Mouse (Mus musculus) urinary bladder, postnatal 25 days (tissue): Measurements from ENCODE around the gene Plpp3.

ENCODE experiments used
- DNase-seq: peaks from one replicate; pipeline ENCODE4 v3.0.0; 2022; ENCODE audit warnings: low spot score

Gene Plpp3

DNA sequence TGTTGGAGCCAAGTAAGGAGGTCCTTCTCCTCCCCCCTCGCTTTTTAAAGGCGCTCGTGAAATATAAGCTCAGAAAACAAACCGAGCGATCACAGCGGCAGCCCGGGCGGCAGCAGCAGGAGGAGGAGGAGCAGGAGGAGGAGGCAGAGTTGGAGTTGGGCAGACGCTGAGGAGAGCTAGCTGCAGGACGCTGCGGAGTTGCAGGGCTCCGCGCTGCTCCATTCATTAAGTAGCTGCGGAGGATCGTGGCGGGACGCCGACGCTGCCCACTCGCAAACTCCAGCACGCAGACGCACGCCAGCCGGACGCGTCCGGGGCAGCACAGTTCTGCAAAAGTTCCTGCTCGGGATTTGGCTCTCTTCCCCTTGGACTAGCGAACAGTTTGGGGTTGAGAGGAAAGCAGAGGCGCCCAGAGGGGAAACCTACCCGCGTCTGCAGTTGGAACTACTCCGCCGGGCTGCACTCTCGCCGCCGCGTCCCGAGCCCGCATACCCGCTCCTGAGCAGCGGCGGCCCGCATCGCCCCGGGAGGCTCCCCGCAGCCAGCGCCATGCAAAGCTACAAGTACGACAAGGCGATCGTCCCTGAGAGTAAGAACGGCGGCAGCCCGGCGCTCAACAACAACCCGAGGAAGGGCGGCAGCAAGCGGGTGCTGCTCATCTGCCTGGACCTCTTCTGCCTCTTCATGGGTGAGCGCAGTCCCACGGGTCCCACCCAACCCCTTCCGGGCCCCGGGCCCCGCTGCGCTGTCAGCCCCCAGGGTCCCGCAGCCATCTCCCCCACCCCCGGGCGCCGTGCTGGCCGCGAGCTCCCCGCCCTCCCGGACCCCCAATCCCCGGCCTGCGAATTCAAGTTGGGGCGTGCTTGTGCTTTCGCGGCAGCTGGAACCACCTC, at the start of gene Plpp3:
Gene Plpp3, plus strand, starts transcription at position 72 of the 893 bp plus-strand sequence.
- peak; percentile 71 for DNase-seq

DNA sequence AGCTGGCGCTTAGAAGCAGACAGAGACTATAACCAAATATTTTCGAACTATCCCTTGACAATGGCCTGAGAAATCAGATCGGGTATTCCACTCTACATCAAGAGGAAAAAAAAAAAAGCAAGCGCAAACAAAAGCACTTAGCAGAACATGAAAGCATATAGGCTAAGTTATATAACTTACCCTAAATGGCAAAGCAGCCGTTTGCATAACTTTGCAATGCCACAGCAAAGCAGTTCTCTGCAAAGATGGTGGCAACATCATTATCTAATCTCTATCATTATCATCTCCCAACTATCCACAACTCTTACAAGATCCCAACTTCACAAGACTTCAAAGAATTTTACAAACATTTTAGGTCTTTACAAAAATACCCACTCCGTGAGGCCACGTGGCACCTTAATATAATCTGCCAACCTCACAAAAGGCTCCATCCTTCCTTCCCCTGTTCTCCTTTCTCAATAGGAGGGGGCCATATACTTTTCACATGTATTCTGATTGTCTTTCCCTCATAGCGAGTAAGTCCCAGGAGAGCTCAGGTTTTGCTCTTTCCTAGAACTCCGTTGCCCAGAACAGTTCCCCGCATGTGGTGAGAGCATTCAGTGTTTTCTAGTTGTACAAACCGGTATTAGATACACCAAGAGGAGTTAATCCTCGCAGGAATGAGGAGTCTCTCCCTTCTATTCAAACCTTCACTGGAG, 49.1 kb upstream of the Plpp3 start:
- DNase-seq, result no peak

DNA sequence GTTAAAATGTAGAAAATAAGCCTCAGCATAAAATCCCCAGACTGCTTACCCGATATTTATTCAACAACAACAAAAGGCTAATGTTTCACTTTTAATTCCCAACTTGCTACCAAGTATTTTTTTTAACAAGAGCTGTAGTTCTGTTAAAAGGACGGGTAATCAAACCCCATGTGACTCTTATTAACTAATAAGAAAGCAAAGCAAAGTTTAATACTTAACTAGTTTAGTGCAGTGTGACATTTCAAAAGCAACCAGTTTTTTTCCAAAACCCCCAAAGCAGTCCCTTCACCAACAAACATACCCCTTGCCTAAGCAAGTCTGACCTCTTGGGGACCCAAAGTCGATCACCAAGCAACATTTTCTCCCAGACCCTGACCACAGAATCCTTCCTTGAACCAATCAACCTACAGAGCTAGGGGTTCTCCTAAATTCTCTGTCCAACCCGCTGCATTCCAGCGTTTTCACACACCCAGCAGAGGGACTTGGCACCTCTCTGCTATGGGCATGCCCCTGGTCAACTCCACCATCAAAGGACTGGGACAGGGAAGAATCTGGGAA, 48.4 kb upstream of the Plpp3 start:
- no peak for DNase-seq

DNA sequence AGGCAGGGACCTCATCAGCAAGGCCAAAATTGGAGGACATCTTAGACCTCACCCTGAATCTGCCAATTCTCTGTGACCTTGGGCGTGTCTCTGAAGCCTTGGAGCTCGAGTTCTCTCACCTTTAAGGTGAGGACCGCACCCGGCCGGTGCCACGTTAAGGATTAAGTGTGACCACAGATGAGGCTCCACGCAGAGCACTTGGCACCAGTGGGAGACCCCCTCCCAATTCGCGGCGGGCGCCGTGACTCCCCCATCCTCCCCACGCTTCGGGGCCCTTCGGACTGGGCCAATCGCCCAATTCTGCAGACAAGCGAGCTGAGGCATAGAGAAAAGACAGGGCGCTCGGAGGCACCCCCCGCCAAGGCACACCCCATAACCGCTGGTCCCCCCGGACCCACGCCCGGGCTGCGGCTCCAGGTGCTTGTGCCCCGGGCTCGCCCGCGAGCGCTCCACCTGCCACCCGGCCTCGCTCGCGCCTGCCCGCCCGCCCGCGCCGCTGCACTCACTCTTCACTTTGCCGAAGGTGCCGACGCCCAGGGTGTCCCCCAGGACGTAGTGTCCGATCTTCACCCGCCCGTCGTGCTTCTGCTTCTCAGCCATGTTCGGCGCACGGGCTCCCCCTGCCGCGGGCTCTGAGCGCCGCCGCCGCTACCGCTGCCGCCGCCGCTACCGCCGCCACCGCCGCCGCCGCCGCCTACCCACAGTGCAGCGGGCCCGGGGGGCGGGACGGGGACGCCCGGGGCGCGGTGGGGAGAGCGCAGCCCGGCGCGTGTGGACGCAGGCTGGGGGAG, 47.8 kb upstream of the Plpp3 start, which contains the start of gene Prkaa2:
Gene Prkaa2, minus strand, starts transcription at position 692 of the 791 bp plus-strand sequence.
- DNase-seq, result peak; percentile 76

DNA sequence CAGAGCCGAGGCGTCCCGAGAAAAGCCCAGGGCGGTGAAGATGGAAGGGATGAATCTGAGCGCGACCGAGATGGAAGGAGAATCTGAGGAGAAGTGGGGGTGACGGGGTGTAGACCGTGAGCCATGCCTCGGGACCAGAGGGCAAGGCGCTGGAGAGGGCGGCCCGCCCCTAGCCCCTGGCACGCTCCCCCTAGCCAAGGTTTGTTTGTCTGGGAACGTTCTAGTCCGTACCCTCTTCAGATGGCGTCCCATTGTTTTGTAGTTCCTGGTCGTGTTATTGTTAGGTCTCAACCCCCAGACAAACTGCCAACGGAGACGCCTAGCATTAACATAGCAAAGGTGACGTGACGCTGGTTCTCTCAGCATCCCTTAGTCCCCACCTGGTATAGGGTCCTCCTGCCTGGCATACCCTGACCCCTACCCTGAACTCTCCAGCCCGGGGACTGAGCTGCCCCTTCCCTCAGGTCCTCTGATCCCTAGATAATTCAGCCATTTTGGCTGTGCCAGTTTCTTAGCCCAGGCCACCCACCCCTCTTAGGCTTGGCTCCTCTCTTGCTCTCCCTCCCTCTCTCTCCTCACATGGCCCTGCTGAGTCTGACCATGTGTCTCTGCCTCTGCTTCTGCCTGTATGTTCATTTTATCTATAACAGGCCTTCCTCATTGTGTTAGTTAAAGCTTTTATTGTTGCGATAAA, 47.0 kb upstream of the Plpp3 start:
- DNase-seq, result peak; percentile 13

DNA sequence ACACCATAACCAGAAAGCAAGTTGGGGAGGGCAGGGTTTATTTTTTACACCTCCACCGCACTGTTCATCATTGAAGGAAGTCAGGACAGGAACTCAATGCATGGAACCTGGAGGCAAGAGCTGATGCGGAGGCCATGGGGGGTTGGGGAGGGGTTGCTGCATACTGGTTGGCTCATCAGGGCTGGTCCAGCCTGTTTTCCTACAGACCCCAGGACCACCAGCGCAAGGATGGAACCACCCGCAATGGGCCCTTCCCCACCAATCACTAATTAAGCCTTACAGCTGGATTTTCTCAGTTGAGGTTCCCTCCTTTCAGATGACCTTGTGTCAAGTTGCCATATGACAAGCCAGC, 46.5 kb upstream of the Plpp3 start:
- DNase-seq, result no peak

DNA sequence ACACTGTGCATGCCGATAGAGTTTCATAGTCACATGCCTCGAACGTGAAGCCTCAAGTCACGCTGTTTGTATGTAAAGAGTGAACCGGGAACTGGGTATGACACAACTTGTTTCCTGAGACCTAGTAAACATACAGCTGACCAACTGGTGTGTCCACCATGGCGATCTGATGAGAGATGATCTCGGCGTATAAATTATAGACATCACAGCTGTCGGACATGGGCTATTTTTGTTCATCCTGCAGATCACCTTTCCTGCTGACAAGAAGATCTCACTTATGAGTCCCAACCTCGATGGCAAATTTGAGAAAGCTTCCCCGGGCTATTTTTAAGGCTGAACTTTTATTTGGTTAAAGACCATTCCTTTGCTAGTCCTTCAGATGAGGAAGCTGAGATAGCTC, 45.4 kb upstream of the Plpp3 start:
- DNase-seq, result no peak

DNA sequence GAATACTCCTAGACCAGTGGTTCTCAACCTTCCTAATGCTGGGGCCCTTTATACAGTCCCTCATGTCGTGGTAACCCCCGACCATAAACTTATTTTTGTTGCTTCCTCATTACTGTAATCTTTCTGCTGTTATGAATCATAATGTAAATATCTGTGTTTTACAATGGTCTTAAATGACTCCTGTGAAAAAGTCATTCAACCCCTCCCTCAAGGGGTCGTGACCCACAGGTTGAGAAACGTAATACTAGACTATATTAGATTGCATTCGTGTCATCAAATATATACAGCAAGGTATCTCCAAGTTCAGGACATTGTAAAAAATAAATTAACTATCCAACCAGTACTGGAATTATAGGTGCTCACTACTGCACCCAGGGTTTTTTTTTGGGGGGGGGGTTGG, 44.1 kb upstream of the Plpp3 start:
- no peak for DNase-seq

DNA sequence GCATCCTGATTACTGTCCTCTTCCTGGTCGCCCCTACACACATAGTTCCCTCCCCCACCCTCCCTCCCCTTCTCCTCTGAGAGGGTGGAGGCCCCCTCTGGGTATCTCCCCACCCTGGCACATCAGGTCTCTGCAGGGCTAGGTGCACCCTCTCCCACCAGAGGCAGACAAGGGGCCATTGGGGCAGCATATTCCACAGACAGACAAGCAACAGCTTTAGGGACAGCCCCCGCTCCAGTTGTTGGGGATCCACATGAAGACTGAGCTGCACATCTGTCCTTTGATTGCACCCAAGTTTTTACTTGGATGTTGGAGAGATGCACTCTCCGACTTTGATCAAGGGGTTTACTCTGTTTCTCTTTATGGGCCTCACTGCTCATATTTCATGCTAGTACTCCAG, 43.7 kb upstream of the Plpp3 start:
- no peak for DNase-seq

DNA sequence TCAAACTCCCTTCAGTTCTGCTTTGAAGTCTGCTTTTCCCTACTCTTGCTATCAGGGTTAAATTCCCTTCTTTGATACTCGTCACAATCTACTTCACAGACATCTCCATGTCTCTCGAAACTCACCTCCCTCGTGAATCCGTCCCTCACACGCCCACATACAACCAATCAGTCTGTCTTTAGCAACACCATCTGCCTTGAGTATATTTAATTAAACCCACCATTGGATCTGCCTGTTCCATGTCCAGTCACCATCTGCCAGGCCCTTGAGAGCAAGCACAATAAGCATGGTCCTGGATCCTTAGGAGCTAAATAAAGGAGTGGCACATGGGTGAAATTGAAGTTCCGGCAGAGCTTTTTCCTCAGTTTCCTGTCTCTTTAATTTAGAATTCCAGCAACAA, 36.1 kb upstream of the Plpp3 start:
- no peak for DNase-seq

DNA sequence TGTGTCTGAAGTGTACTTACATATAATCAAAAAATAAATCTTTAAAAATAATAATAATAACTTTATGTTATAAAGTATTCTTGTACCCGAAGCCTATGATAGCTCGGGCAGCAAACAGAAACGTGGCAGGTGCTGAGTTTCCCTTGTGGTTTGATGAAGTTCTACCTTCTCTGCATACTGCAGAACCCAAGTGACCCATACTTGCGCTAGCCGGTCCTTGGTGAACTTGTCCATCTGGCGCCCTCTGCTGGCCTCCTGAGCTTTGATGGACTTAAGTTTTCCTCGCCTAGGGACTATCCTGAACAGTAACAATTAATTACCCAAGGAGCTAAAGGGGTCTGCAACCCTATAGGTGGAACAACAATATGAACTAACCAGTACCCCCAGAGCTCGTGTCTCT, 34.7 kb upstream of the Plpp3 start:
- peak; percentile 70 for DNase-seq

DNA sequence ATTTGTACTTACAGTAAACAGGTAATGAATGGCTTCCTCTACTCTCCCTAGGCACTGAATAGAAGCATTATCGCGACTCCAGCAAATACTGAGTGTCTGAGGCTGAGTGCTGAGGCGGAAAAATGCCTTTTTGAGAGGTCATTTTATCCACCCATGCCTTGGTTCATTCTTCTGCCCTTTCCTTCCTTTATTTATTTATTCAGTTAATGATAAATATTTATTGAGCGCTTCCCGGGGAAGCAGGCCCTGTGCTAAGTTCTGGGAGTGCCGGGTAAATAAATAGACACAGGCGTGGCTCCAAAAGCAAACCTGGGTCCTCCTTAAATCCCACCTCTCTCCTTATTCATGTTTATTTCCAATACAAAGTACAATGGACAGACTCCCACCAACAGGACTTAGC, 27.9 kb upstream of the Plpp3 start:
- no peak for DNase-seq

DNA sequence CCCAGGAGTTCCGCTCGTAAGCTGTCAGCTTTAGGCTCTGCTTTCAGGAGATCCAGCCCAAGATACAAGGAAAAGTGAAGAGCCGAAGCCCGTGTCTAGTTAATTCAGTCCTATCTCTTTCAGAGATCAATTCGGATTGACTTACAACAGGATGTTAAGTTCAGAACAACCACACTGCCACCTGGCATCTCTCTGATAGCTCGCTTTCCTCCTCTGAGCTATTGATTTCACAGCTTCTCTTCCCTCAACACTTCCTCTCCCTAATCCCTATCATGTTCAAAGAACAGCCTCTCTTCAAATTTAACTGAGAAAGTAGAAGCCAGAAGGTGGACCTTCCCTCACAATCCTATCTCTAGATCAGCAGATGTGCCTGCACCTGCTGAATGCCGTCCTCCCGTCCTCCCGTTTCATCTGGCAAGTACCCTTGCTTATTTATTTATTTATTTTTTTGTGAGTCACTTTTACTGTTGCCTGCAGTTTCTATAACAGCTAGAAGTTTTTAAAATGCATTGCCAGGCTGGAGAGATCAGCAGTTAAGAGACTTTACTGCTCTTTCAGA, 25.3 kb upstream of the Plpp3 start:
- no peak for DNase-seq

DNA sequence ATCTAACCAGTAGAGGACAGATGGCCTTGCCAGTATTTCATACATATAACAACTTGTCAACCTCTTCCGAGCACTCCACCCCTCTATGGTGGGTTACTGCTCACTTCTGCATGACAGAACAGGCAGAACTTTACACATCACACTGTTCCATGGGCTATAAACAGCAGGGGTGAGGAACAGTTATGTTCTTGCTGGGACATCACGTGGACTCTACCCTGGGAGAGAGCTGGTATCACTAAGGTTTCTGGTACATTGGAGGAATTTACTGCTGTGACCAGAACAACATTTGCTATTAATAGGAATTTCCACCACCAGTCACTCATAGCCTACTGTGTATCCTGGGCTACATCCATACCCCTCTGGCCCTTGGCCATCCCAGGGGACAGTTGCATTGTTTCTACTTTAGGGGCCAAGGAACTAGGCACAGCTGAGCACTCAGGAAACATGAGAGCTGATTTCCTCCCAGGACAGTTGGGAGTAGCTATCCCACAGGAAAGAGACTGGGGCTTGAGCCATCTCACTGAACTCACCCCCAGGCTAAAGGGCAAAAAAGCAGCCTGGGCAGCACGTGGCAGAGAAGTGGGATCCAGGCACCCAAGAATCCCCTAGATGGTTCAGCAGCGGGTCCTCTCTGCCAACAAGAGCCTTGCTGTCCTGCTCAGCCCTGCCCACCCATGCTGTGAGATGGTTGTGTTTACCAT, 23.6 kb upstream of the Plpp3 start:
- DNase-seq, result no peak

DNA sequence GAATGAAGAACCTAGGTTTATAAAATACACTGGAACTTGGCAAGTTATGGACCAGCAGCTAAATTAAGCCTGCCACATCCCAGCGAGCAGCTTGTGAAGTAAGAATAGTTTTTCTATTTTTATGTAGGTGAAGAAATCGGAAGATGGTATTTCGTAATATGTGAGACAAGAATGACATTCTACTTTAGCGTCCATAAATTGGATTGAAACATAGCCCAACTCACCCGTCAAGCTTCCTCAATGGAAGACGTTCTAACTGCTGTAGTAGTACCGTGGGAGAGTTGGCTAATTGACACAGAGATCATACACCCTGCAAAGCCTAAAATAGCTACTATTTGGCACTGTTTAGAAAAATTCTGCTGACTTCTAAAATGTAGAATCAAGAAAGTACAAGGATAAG, 7.7 kb upstream of the Plpp3 start:
- DNase-seq, result no peak

DNA sequence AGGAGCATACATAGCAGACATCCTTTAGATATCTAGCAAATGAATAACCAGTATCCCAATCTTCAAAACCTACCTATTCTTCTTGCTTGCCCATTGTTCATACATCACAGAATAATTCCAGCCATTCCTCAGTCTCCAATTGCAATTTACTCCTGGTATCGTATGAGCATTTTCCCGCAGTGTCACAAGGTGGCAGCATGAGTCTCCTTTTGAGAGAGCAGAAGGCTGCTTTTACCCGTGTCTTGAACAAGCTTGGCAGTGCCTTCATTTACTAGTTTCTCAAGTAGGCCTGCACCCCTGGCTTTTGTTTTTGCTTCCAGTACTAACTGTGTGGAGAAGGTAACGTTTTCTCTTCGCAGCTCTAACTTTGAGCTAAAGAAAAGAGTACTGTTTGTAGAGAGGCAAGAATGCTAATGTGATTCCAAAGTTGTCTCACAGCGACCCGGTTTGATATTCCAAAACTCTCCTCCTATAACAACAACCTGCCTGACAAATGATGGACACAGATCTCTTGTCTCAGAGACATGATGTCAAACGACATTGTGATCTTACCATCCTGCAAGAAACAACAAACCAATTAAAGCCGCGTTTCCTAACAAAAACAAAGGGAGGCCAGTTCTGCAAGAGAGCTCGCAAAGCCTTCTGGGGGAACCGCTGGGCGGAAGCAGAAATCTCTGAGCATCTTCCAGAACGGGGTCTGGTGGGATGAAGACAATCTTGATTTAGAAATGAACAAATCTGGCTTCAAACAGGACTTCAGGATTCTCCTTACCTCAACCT, 5.0 kb upstream of the Plpp3 start:
- DNase-seq, result peak; percentile 63

DNA sequence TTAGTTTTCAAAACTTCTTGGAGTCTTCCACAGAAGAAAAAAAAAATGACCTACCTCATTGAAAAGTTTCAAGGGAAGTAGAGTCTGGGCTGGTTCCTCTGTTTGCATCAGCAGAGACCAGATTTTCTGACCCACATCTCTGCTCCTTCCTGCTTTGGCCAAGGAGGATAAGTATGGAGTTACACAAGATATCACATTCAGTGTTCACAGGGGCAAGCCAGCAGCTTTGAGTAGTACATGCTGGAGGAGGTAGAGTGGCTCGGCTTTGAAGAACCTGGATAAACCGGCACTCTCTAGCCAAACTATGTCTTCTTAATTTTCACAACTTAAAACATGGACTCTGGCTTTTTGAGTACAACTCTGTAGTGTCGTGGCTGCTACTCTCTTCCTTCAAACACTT, 3.9 kb upstream of the Plpp3 start:
- no peak for DNase-seq

DNA sequence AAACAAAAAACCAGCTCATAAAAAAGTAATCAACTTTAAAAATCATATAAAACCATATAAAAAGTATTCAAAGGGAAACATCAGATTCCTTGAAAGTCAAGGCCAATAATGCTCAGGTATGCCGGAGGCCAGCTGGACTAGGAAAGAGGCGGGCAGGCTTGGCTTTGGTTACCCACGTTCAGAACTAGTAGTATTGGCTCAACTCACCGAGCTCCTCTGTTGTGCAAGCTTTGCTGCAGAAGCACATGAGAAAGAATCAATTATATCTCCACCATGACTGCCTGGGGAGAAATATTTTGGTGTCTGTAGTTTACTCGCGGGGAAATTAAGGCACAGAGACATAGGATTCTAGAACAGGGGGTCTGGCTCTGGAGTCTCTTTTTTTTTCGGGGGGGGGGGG, 866 bp upstream of the Plpp3 start:
- no peak for DNase-seq

DNA sequence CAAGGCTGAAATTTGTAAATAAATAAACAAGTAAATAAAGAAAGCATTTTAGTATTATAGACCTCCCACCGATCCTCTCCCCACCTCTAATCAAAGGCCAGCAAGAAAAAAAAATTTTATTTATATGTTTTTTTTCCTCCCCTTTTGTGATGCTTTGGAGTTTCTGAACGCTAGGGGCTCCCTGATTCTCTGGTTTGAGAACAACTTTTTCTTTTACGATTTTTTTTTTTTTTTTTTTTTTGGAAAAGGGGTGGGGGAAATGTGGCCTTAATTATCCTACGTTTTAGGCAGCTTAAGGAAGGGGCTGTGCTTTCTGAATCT, 232 bp upstream of the Plpp3 start:
- DNase-seq, result no peak

DNA sequence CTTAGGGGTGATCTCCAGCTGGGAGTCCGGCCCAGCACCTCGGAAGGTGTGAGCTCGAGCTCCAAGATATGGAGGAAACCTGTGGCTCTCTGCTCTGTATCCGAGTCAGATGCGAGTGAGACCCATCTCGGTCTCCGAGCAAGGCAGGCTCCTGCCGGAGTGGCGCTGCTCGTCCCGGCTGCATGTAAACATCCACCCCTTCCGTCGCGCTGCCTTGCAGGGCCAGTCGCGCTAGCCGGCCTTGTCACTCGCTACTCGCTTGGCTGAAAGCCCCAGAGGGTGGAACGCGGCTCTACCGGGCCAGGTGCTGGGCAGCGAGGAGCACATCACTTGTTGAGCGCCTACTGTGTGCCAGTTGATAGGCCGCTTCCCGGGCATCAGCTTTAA, 1.0 kb downstream of the Plpp3 start:
- peak; percentile 68 for DNase-seq
